Mouse (Mus musculus) lung, embryonic 14.5 days (tissue): ENCODE results near the gene Loxl3. TPM values are rescaled to one million over a fixed set of nuclear protein-coding genes. Genes with fewer than 3 reads are reported as not detected.
A peak's percentile ranks its signal among the peaks of the same experiment; 100 is the strongest.

Source experiments
- ATAC-seq: fragments of 200-750 bp; cut with Nextera tagmentation; 2 replicates; pipeline ENCODE4 v1.8.0; 2017; ENCODE audit warnings: mild to moderate bottlenecking, moderate TSS enrichment, moderate library complexity; ENCODE audit not compliant: insufficient read depth
- DNase-seq: peaks from one replicate; pipeline ENCODE4 v3.0.0-alpha.2; 2015
- H3K27ac ChIP-seq: fragments of 300-500 bp; sonication (generic); 2 replicates; pipeline ENCODE4 v1.5.1; 2014; ENCODE audit warnings: low read depth, mild to moderate bottlenecking, moderate library complexity
- H3K27me3 ChIP-seq: fragments of 300-500 bp; sonication (generic); 2 replicates; pipeline ENCODE4 v1.6.1; 2014; ENCODE audit warnings: low read length, control low read depth; ENCODE audit not compliant: insufficient read depth
- H3K36me3 ChIP-seq: fragments of 300-500 bp; sonication (generic); 2 replicates; pipeline ENCODE4 v1.6.1; 2014; ENCODE audit warnings: control low read depth; ENCODE audit not compliant: insufficient read depth
- H3K4me1 ChIP-seq: fragments of 300-500 bp; sonication (generic); 2 replicates; pipeline ENCODE4 v1.6.1; 2014; ENCODE audit warnings: antibody characterized with exemption, control low read depth; ENCODE audit not compliant: insufficient read depth
- H3K4me2 ChIP-seq: fragments of 300-500 bp; sonication (generic); 2 replicates; pipeline ENCODE4 v1.6.1; 2014; ENCODE audit warnings: mild to moderate bottlenecking
- H3K4me3 ChIP-seq: fragments of 300-500 bp; sonication (generic); 2 replicates; pipeline ENCODE4 v1.5.1; 2014; ENCODE audit warnings: low read depth, low read length
- H3K9ac ChIP-seq: fragments of 300-500 bp; sonication (generic); 2 replicates; pipeline ENCODE4 v1.6.1; 2014
- H3K9me3 ChIP-seq: fragments of 300-500 bp; sonication (generic); 2 replicates; pipeline ENCODE4 v1.6.1; 2016; ENCODE audit warnings: low read depth, low read length, control low read depth
- CTCF ChIP-seq: IDR thresholded peaks from 2 replicates; pipeline ENCODE4 v1.5.1; 2016; ENCODE audit warnings: antibody characterized with exemption, low read depth
- WGBS: fragments of 180-500 bp; shearing (Covaris S2); extraction: QIAGEN DNeasy Blood & Tissue Kit; methylation state at CpG from one replicate; pipeline ENCODE4 v1.1.7; 2014; 5-methylcytosine and 5-hydroxymethylcytosine counted together
- polyA plus RNA-seq: library from polyadenylated mRNA; unstranded; fragments of >200 nt; fragmentation: Nextera tagmentation; extraction: Ambion mirVana; gene quantifications from 2 replicates; pipeline ENCODE4 v1.2.1, GENCODE M21; 2014

The Loxl3 gene
- polyA plus RNA-seq, 1 experiment from 2014 or later = 19.5 TPM

GRCm38 (mm10) chr6:83070311-83071219 is 36.6 kb downstream of the Loxl3 start:
- peak; percentile 31 for DNase-seq
- Histone ChIP-seq H3K9me3 (no peaks in the 10 kb centered on the region), H3K4me1 (no peaks in the 10 kb centered on the region), H3K27me3 (peaks cover 94% of the 10 kb centered on the region), H3K27ac (no peak overlapping the region), H3K4me3 (peak overlapping the region; percentile 17; the same call in 1 of the 2 replicates), H3K4me2 (peak overlapping the region; percentile 36), H3K9ac (no peak overlapping the region), H3K36me3 (no peaks in the 10 kb centered on the region)
- no peak for TF ChIP-seq CTCF
- 0 out of 2 replicates have a peak, but pooled peaks have one; percentile 7 for ATAC-seq
- WGBS = 2% methylated on average over 55 of the region's 58 CpGs

GRCm38 (mm10) chr6:83071220-83071619 is 37.2 kb downstream of the Loxl3 start:
- ATAC-seq = peak; percentile 47; the same call in 1 of the 2 replicates
- H3K9ac ChIP-seq = no peak overlapping the region
- H3K4me2 ChIP-seq = peak overlapping the region; percentile 20; the same call in 1 of the 2 replicates
- no peak for TF ChIP-seq CTCF
- H3K27me3 ChIP-seq = peaks cover 94% of the 10 kb centered on the region
- no peaks in the 10 kb centered on the region for H3K9me3 ChIP-seq
- H3K36me3 ChIP-seq = no peaks in the 10 kb centered on the region
- DNase-seq = no peak
- no peak overlapping the region for H3K27ac ChIP-seq
- H3K4me1 ChIP-seq = no peaks in the 10 kb centered on the region
- 1% methylated on average over 24 of the region's 24 CpGs for WGBS
- peak overlapping the region; percentile 15; the same call in 1 of the 2 replicates for H3K4me3 ChIP-seq

GRCm38 (mm10) chr6:83074979-83075378 is 41.0 kb downstream of the Loxl3 start:
- Histone ChIP-seq H3K4me3 (no peak overlapping the region), H3K9ac (no peak overlapping the region), H3K9me3 (no peaks in the 10 kb centered on the region), H3K4me1 (peaks cover 5% of the 10 kb centered on the region; the same call in 1 of the 2 replicates), H3K27ac (no peak overlapping the region), H3K4me2 (no peak overlapping the region), H3K36me3 (peaks cover 2% of the 10 kb centered on the region), H3K27me3 (peaks cover 67% of the 10 kb centered on the region)
- ATAC-seq = no peak
- no peak for DNase-seq
- WGBS = 5% methylated on average over 2 of the region's 2 CpGs
- TF ChIP-seq CTCF = 0 out of 2 replicates have a peak, but pooled peaks have one; percentile 8

- H3K27ac ChIP-seq = peak within 1 kb of the TSS; percentile 68
- peak within 1 kb of the TSS; percentile 98 for H3K4me2 ChIP-seq
- TF ChIP-seq CTCF = no peak
- H3K27me3 ChIP-seq = peaks cover 43% of the 10 kb centered on the region
- peaks cover 5% of the 10 kb centered on the region; the same call in 1 of the 2 replicates for H3K4me1 ChIP-seq
- ATAC-seq (peak; percentile 78), DNase-seq (peak; percentile 25)
- peak within 1 kb of the TSS; percentile 78 for H3K4me3 ChIP-seq
- under 1% methylated on average over 54 of the region's 54 CpGs for WGBS
- H3K36me3 ChIP-seq = peaks cover 25% of the 10 kb centered on the region
- no peaks in the 10 kb centered on the region for H3K9me3 ChIP-seq
- H3K9ac ChIP-seq = peak within 1 kb of the TSS; percentile 70
Measured at GRCm38 (mm10) chr6:83077630-83078323, 43.8 kb downstream of the Loxl3 start, which contains the start of gene Pcgf1. Gene Pcgf1 (plus strand): TSS chr6:83077869.

- Histone ChIP-seq H3K4me3 (peak overlapping the region; percentile 78), H3K27ac (peak overlapping the region; percentile 68), H3K4me1 (peaks cover 5% of the 10 kb centered on the region; the same call in 1 of the 2 replicates), H3K9me3 (no peaks in the 10 kb centered on the region), H3K9ac (peak overlapping the region; percentile 70), H3K4me2 (peak overlapping the region; percentile 98), H3K27me3 (peaks cover 48% of the 10 kb centered on the region), H3K36me3 (peaks cover 26% of the 10 kb centered on the region)
- DNase-seq = peak; percentile 99
- TF ChIP-seq CTCF = peak; percentile 71
- under 1% methylated on average over 46 of the region's 46 CpGs for WGBS
- peak; percentile 92 for ATAC-seq
Measured at GRCm38 (mm10) chr6:83078324-83078858, 44.4 kb downstream of the Loxl3 start.

GRCm38 (mm10) chr6:83080210-83080609 is 46.2 kb downstream of the Loxl3 start:
- no peak for DNase-seq

More at GRCm38 (mm10) chr6:83080210-83080609, 46.2 kb downstream of the Loxl3 start:
- Histone ChIP-seq H3K9ac (no peak overlapping the region), H3K36me3 (peaks cover 26% of the 10 kb centered on the region), H3K27ac (no peak overlapping the region), H3K27me3 (peaks cover 49% of the 10 kb centered on the region), H3K4me1 (peaks cover 5% of the 10 kb centered on the region; the same call in 1 of the 2 replicates), H3K4me2 (no peak overlapping the region), H3K4me3 (no peak overlapping the region), H3K9me3 (no peaks in the 10 kb centered on the region)
- 81% methylated on average over 5 of the region's 5 CpGs for WGBS
- TF ChIP-seq CTCF = no peak
- no peak for ATAC-seq
